Mouse (Mus musculus) right cerebral cortex, postnatal 14 days (tissue): ENCODE measurements at regions not wholly inside any gene's neighbourhood (a gene's known extent, or its start where the extent isn't known, plus 50 kb on each side); places are given as distances from the start of the nearest gene placed in this dataset.

Experiments used
- DNase-seq: peaks from one replicate; pipeline ENCODE4 v3.0.0; 2022

- DNase-seq = peak; percentile 8
These were observed 1278.9 kb downstream of the Gsdmc2 start for GRCm38 (mm10) chr15:62566106-62566511.

- DNase-seq = no peak
These were observed 1311.7 kb downstream of the Gsdmc2 start for GRCm38 (mm10) chr15:62533233-62533632.

GRCm38 (mm10) chr15:62528975-62529374, 1316.0 kb downstream of the Gsdmc2 start:
- no peak for DNase-seq

GRCm38 (mm10) chr15:62524628-62525027, 1320.3 kb downstream of the Gsdmc2 start:
- no peak for DNase-seq

- DNase-seq = no peak
These were observed 1320.8 kb downstream of the Gsdmc2 start for GRCm38 (mm10) chr15:62524135-62524534.

- DNase-seq = no peak
These were observed 1331.5 kb downstream of the Gsdmc2 start for GRCm38 (mm10) chr15:62513462-62513861.

- DNase-seq = no peak
These were observed 1333.5 kb downstream of the Gsdmc2 start for GRCm38 (mm10) chr15:62511461-62511860.

- DNase-seq = no peak
These were observed 1341.1 kb downstream of the Gsdmc2 start for GRCm38 (mm10) chr15:62503866-62504265.

GRCm38 (mm10) chr15:62500966-62501365, 1344.0 kb downstream of the Gsdmc2 start:
- DNase-seq = no peak

GRCm38 (mm10) chr15:62500522-62500921, 1344.5 kb downstream of the Gsdmc2 start:
- no peak for DNase-seq

GRCm38 (mm10) chr15:62496193-62496592, 1348.8 kb downstream of the Gsdmc2 start:
- no peak for DNase-seq

- no peak for DNase-seq
These were observed 1352.6 kb downstream of the Gsdmc2 start for GRCm38 (mm10) chr15:62492350-62492749.

- no peak for DNase-seq
These were observed 1354.4 kb downstream of the Gsdmc2 start for GRCm38 (mm10) chr15:62490548-62490947.

- no peak for DNase-seq
These were observed 1358.4 kb downstream of the Gsdmc2 start for GRCm38 (mm10) chr15:62486540-62486939.

GRCm38 (mm10) chr15:62484350-62484749, 1360.6 kb downstream of the Gsdmc2 start:
- DNase-seq = no peak

GRCm38 (mm10) chr15:62483534-62483933, 1361.4 kb downstream of the Gsdmc2 start:
- no peak for DNase-seq

- no peak for DNase-seq
These were observed 1362.6 kb downstream of the Gsdmc2 start for GRCm38 (mm10) chr15:62482357-62482756.

GRCm38 (mm10) chr15:62477779-62478178, 1367.2 kb downstream of the Gsdmc2 start:
- DNase-seq = no peak

- DNase-seq = no peak
These were observed 1368.5 kb downstream of the Gsdmc2 start for GRCm38 (mm10) chr15:62476452-62476851.

- no peak for DNase-seq
These were observed 1374.2 kb downstream of the Gsdmc2 start for GRCm38 (mm10) chr15:62470683-62471331.

GRCm38 (mm10) chr15:62468076-62468475, 1376.9 kb downstream of the Gsdmc2 start:
- DNase-seq = no peak

GRCm38 (mm10) chr15:62466856-62467255, 1378.1 kb downstream of the Gsdmc2 start:
- no peak for DNase-seq

GRCm38 (mm10) chr15:62465026-62465839, 1379.7 kb downstream of the Gsdmc2 start:
- DNase-seq = no peak

- DNase-seq = peak; percentile 51
These were observed 1382.3 kb downstream of the Gsdmc2 start for GRCm38 (mm10) chr15:62462698-62463097.
